Mouse (Mus musculus) lung, postnatal 0 days (tissue): Measurements from ENCODE around the gene Trappc11. TPM values are rescaled to one million over a fixed set of nuclear protein-coding genes. Genes with fewer than 3 reads are reported as not detected.

Experiments
- ATAC-seq: fragments of 200-750 bp; cut with Nextera tagmentation; 2 replicates; pipeline ENCODE4 v1.8.0; 2017; ENCODE audit warnings: moderate library complexity
- DNase-seq: peaks from one replicate; pipeline ENCODE4 v3.0.0-alpha.2; 2016; ENCODE audit warnings: low spot score
- H3K27ac ChIP-seq: fragments of 300-500 bp; sonication (generic); 2 replicates; pipeline ENCODE4 v1.5.1; 2014; ENCODE audit warnings: antibody characterized with exemption, mild to moderate bottlenecking, low read length, mixed read lengths
- H3K27me3 ChIP-seq: fragments of 300-500 bp; sonication (generic); replicated peaks from 2 replicates; pipeline ENCODE4 v1.6.1; 2014; ENCODE audit warnings: low read length, mixed read lengths; ENCODE audit not compliant: insufficient read depth
- H3K36me3 ChIP-seq: fragments of 300-500 bp; sonication (generic); 2 replicates; pipeline ENCODE4 v1.6.1; 2014; ENCODE audit warnings: low read length, mixed read lengths; ENCODE audit not compliant: insufficient read depth
- H3K4me1 ChIP-seq: fragments of 300-500 bp; sonication (generic); 2 replicates; pipeline ENCODE4 v1.6.1; 2014; ENCODE audit warnings: antibody characterized with exemption, low read depth, low read length, mixed read lengths; ENCODE audit not compliant: insufficient read depth
- H3K4me2 ChIP-seq: fragments of 300-500 bp; sonication (generic); replicated peaks from 2 replicates; pipeline ENCODE4 v1.6.1; 2014; ENCODE audit warnings: low read depth, mild to moderate bottlenecking, low read length, moderate library complexity, mixed read lengths
- H3K4me3 ChIP-seq: fragments of 300-500 bp; sonication (generic); 2 replicates; pipeline ENCODE4 v1.5.1; 2014; ENCODE audit warnings: low read depth, low read length
- H3K9ac ChIP-seq: fragments of 300-500 bp; sonication (generic); replicated peaks from 2 replicates; pipeline ENCODE4 v1.6.1; 2014; ENCODE audit warnings: low read depth, mild to moderate bottlenecking
- H3K9me3 ChIP-seq: fragments of 300-500 bp; sonication (generic); 2 replicates; pipeline ENCODE4 v1.6.1; 2016; ENCODE audit warnings: low read length, mixed read lengths
- CTCF ChIP-seq: IDR thresholded peaks from 2 replicates; pipeline ENCODE4 v1.5.1; 2016; ENCODE audit warnings: antibody characterized with exemption, mild to moderate bottlenecking
- EP300 ChIP-seq: IDR thresholded peaks from 2 replicates; pipeline ENCODE4 v1.6.1; 2016; ENCODE audit warnings: antibody characterized with exemption, mild to moderate bottlenecking, control low read depth
- WGBS: fragments of 180-500 bp; shearing (Covaris S2); extraction: QIAGEN DNeasy Blood & Tissue Kit; methylation state at CpG from one replicate; pipeline ENCODE4 v1.1.7; 2014; 5-methylcytosine and 5-hydroxymethylcytosine counted together
- polyA plus RNA-seq: library from polyadenylated mRNA; unstranded; fragments of >200 nt; fragmentation: Nextera tagmentation; extraction: Ambion mirVana; gene quantifications from 2 replicates; pipeline ENCODE4 v1.2.1, GENCODE M21; 2015

The Trappc11 gene
- polyA plus RNA-seq = 17.8 and 18.0 TPM in 2 replicates

DNA sequence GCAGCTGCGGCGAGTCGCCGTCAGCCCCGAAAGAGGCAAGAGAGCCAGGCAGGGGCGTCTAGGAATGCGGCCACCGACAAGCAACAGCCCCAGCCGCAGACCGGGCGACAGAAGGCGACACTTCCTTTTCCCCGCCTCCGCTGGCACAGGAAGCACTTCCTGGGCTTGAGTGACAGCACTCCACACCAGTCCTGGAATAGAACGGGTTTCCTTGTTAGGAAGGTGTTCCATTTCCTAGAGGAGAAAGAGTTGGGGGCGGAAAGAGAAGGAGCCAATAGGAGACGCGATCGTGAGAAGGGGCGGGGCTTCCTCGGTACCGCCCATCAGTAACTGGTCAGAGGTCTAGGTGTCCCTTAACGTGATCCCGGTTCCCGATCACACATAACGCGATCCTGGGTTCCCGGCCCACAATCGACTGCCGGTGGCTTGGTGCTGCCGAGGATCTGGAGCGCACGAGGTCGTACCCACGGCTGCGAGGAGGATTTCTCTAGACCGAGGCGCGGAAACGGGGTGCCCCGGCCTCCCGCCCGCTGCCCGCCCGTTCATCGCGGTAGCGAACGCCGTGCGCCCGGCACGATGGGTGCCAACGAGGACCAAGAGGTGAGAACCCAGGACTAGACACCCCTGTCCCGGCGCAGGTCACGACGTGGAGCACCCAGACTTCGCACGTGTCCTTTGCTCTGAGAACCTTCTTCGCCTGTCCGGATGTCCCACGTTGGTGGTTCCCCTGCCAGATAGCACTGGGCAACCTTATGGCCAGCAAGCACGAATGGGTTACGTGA, at the start of gene Trappc11, which contains the start of gene Rwdd4a:
TSS of gene Trappc11 (minus strand) at position 127 of the 782 bp plus-strand sequence.
TSS of gene Rwdd4a (plus strand) at position 321 of the 782 bp plus-strand sequence.
- peak; percentile 100 for ATAC-seq
- TF ChIP-seq CTCF = no peak
- peak; percentile 3; the same call in 1 of the 2 replicates for TF ChIP-seq EP300
- WGBS = 1% methylated on average over 65 of the region's 65 CpGs

GRCm38 (mm10) chr8:47581454-47581853, 48.2 kb upstream of the Trappc11 start:
- H3K4me2 ChIP-seq = no peak overlapping the region
- no peaks in the 10 kb centered on the region for H3K4me1 ChIP-seq
- H3K36me3 ChIP-seq = no peaks in the 10 kb centered on the region
- TF ChIP-seq CTCF = no peak
- no peak for TF ChIP-seq EP300
- ATAC-seq (no peak), DNase-seq (no peak)
- WGBS = 78% methylated on average over 7 of the region's 7 CpGs
- no peaks in the 10 kb centered on the region for H3K9me3 ChIP-seq
- no peak overlapping the region for H3K9ac ChIP-seq
- no peak overlapping the region for H3K27ac ChIP-seq
- H3K4me3 ChIP-seq = no peak overlapping the region
- no peaks in the 10 kb centered on the region for H3K27me3 ChIP-seq

More for the DNA sequence above, at the start of gene Trappc11, which contains the start of gene Rwdd4a:
- Histone ChIP-seq H3K36me3 (no peaks in the 10 kb centered on the region), H3K9me3 (no peaks in the 10 kb centered on the region), H3K4me2 (peak within 1 kb of the TSS; percentile 92), H3K9ac (peak within 1 kb of the TSS; percentile 90), H3K4me3 (peak within 1 kb of the TSS; percentile 82), H3K4me1 (peaks cover 11% of the 10 kb centered on the region; the same call in 1 of the 2 replicates), H3K27me3 (no peaks in the 10 kb centered on the region), H3K27ac (peak within 1 kb of the TSS; percentile 92)
- DNase-seq = peak; percentile 100

DNA sequence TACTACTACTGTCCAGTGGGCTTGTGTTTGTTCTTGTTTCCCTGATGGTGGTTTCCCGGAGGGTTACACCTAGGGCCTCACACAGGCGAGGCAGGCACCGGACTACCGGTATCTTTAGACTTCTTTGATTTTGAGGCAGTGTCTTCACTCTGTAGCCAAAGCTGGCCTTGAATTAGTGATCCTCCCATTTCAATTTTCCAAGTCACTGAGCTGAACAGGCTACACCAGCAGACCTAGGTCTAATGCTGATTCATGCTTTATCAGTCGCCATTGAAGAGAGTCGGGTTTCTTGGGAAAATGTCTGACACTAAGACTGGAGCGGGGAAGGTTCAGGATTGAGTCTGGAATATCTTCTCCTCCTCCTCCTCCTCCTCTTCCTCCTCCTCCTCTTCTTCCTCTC, 40.2 kb upstream of the Trappc11 start:
- no peaks in the 10 kb centered on the region for H3K36me3 ChIP-seq
- H3K4me3 ChIP-seq = no peak overlapping the region
- H3K9me3 ChIP-seq = no peaks in the 10 kb centered on the region
- 86% methylated on average over 7 of the region's 7 CpGs for WGBS
- H3K4me2 ChIP-seq = no peak overlapping the region
- H3K27me3 ChIP-seq = no peaks in the 10 kb centered on the region
- no peak for TF ChIP-seq EP300
- H3K4me1 ChIP-seq = no peaks in the 10 kb centered on the region
- no peak for ATAC-seq
- H3K27ac ChIP-seq = no peak overlapping the region
- DNase-seq = no peak
- H3K9ac ChIP-seq = no peak overlapping the region

- H3K36me3 ChIP-seq = no peaks in the 10 kb centered on the region
- no peak overlapping the region for H3K4me2 ChIP-seq
- H3K9me3 ChIP-seq = no peaks in the 10 kb centered on the region
- H3K27me3 ChIP-seq = no peaks in the 10 kb centered on the region
- H3K27ac ChIP-seq = no peak overlapping the region
- no peak for ATAC-seq
- H3K4me3 ChIP-seq = no peak overlapping the region
- WGBS = 85% methylated on average over 6 of the region's 6 CpGs
- no peak overlapping the region for H3K9ac ChIP-seq
- TF ChIP-seq EP300 (no peak), CTCF (no peak)
- DNase-seq = no peak
- no peaks in the 10 kb centered on the region for H3K4me1 ChIP-seq
Measured at GRCm38 (mm10) chr8:47570161-47570560, 36.9 kb upstream of the Trappc11 start.

DNA sequence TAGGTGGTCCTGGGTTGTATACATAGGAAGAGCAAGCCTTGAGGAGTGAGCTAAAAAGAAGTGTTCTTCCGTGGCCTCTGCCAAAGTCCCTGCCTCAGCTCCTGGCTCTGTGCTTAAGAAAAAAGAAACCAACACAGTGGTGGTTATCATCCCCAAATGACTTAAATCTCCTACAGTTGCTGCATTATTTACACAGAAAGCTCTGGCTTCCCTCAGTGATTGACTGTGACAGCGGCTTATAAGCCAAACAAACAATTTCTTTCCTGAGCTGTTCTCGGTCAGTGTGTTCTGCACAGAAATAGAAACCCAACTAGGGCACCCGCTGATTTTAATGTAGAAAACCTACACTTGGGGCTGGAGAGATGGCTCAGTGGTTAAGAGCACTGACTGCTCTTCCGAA, 34.8 kb upstream of the Trappc11 start:
- no peak overlapping the region for H3K27ac ChIP-seq
- H3K36me3 ChIP-seq = no peaks in the 10 kb centered on the region
- no peak for TF ChIP-seq CTCF
- H3K9me3 ChIP-seq = no peaks in the 10 kb centered on the region
- ATAC-seq = no peak
- 46% methylated on average over 5 of the region's 5 CpGs for WGBS
- no peak overlapping the region for H3K9ac ChIP-seq
- H3K4me2 ChIP-seq = no peak overlapping the region
- DNase-seq = no peak
- no peaks in the 10 kb centered on the region for H3K27me3 ChIP-seq
- no peaks in the 10 kb centered on the region for H3K4me1 ChIP-seq
- H3K4me3 ChIP-seq = no peak overlapping the region

GRCm38 (mm10) chr8:47566551-47566950, 33.3 kb upstream of the Trappc11 start:
- Histone ChIP-seq H3K36me3 (no peaks in the 10 kb centered on the region), H3K4me2 (no peak overlapping the region), H3K4me3 (no peak overlapping the region), H3K9ac (no peak overlapping the region), H3K27ac (no peak overlapping the region), H3K9me3 (no peaks in the 10 kb centered on the region), H3K4me1 (no peaks in the 10 kb centered on the region), H3K27me3 (no peaks in the 10 kb centered on the region)
- ATAC-seq = no peak
- DNase-seq = no peak
- 91% methylated on average over 6 of the region's 6 CpGs for WGBS
- TF ChIP-seq EP300 = no peak
- TF ChIP-seq CTCF = no peak
